Mouse (Mus musculus) lung, adult 2 months (tissue): ENCODE results near the gene Wdr90. TPM values are rescaled to one million over a fixed set of nuclear protein-coding genes. Genes with fewer than 3 reads are reported as not detected.
A peak's percentile ranks its signal among the peaks of the same experiment; 100 is the strongest.

Experiments used
- DNase-seq: peaks from one replicate; pipeline ENCODE4 v3.0.0; 2022
- H3K4me1 ChIP-seq: fragments of 200-500 bp; 2 replicates; pipeline ENCODE4 v1.6.1; 2011; ENCODE audit warnings: low read length; ENCODE audit not compliant: control insufficient read depth, insufficient read depth
- H3K4me3 ChIP-seq: fragments of 200-500 bp; replicated peaks from 2 replicates; pipeline ENCODE3; 2011; ENCODE audit warnings: low read depth, mild to moderate bottlenecking, control low read depth, low read length; ENCODE audit errors: extremely low read depth
- CTCF ChIP-seq: fragments of 200-500 bp; IDR thresholded peaks from 2 replicates; pipeline ENCODE4 v1.5.1; 2011; ENCODE audit warnings: mild to moderate bottlenecking, low read length, control low read depth; ENCODE audit not compliant: insufficient read depth
- POLR2A ChIP-seq: fragments of 200-500 bp; IDR thresholded peaks from 2 replicates; pipeline ENCODE4 v1.6.1; 2011; ENCODE audit warnings: low read depth, mild to moderate bottlenecking, control low read depth, low read length, borderline replicate concordance; ENCODE audit errors: extremely low read depth
- WGBS: fragments of 180-500 bp; shearing (Covaris S2); methylation state at CpG from one replicate; pipeline ENCODE4 v1.1.7; 2018; 5-methylcytosine and 5-hydroxymethylcytosine counted together
- polyA plus RNA-seq: library from polyadenylated mRNA; depleted of rRNA; stranded (reverse); fragments of >200 nt; gene quantifications from 2 replicates; pipeline ENCODE4 v1.2.3, GENCODE M21; 2012

The Wdr90 gene
- polyA plus RNA-seq, 1 experiment: 40.3 TPM

- TF ChIP-seq CTCF: no peak
- no peak; the same call in 1 of the 2 replicates for TF ChIP-seq POLR2A
- H3K4me3 ChIP-seq: peak within 1 kb of the TSS; percentile 84
- DNase-seq: no peak
- WGBS: under 1% methylated on average over 24 of the region's 24 CpGs
- H3K4me1 ChIP-seq: peaks cover 30% of the 10 kb centered on the region
Measured at GRCm38 (mm10) chr17:25833291-25833663, 28.0 kb downstream of the Wdr90 start, which contains the start of gene Stub1. Stub1 (minus strand) TSS chr17:25833404.

GRCm38 (mm10) chr17:25832436-25833290 is 28.6 kb downstream of the Wdr90 start:
- Histone ChIP-seq H3K4me1 (peaks cover 31% of the 10 kb centered on the region), H3K4me3 (peak overlapping the region; percentile 84)
- DNase-seq: peak; percentile 99
- under 1% methylated on average over 77 of the region's 77 CpGs for WGBS
- TF ChIP-seq CTCF (no peak), POLR2A (peak; percentile 51)

GRCm38 (mm10) chr17:25831451-25832281 is 29.6 kb downstream of the Wdr90 start:
- no peak for TF ChIP-seq POLR2A
- TF ChIP-seq CTCF: no peak
- peaks cover 28% of the 10 kb centered on the region for H3K4me1 ChIP-seq

GRCm38 (mm10) chr17:25830806-25831431 is 30.4 kb downstream of the Wdr90 start:
- Histone ChIP-seq H3K4me1 (peaks cover 24% of the 10 kb centered on the region), H3K4me3 (no peak overlapping the region)
- TF ChIP-seq POLR2A (no peak), CTCF (no peak)
- no peak for DNase-seq
- WGBS: 80% methylated on average over 14 of the region's 14 CpGs

More at GRCm38 (mm10) chr17:25831451-25832281, 29.6 kb downstream of the Wdr90 start:
- H3K4me3 ChIP-seq: peak overlapping the region; percentile 77
- DNase-seq: no peak
- WGBS: 40% methylated on average over 21 of the region's 21 CpGs

GRCm38 (mm10) chr17:25830200-25830753 is 31.0 kb downstream of the Wdr90 start:
- no peak for DNase-seq
- Histone ChIP-seq H3K4me1 (peaks cover 24% of the 10 kb centered on the region), H3K4me3 (no peak overlapping the region)
- WGBS: 70% methylated on average over 4 of the region's 4 CpGs
- TF ChIP-seq CTCF (no peak), POLR2A (0 out of 2 replicates have a peak, but pooled peaks have one; percentile 4)

GRCm38 (mm10) chr17:25829558-25830017 is 31.7 kb downstream of the Wdr90 start:
- H3K4me3 ChIP-seq: peak overlapping the region; percentile 95
- no peak for TF ChIP-seq CTCF
- TF ChIP-seq POLR2A: no peak
- no peak for DNase-seq
- H3K4me1 ChIP-seq: peaks cover 22% of the 10 kb centered on the region
- 33% methylated on average over 8 of the region's 8 CpGs for WGBS

GRCm38 (mm10) chr17:25828712-25829557 is 32.4 kb downstream of the Wdr90 start, which contains the start of gene Jmjd8:
Jmjd8 (plus strand) TSS chr17:25828867.
- DNase-seq: peak; percentile 73
- TF ChIP-seq POLR2A: peak; percentile 56; the same call in 1 of the 2 replicates
- TF ChIP-seq CTCF: 0 out of 2 replicates have a peak, but pooled peaks have one; percentile 14
- H3K4me3 ChIP-seq: peak within 1 kb of the TSS; percentile 95
- WGBS: 2% methylated on average over 32 of the region's 32 CpGs
- H3K4me1 ChIP-seq: peaks cover 23% of the 10 kb centered on the region

GRCm38 (mm10) chr17:25828223-25828594 is 33.1 kb downstream of the Wdr90 start:
- TF ChIP-seq POLR2A: no peak
- no peak for TF ChIP-seq CTCF
- no peak for DNase-seq
- peak overlapping the region; percentile 95 for H3K4me3 ChIP-seq
- WGBS: 76% methylated on average over 8 of the region's 8 CpGs
- H3K4me1 ChIP-seq: peaks cover 23% of the 10 kb centered on the region
